Mouse (Mus musculus): ENCODE data around the gene Gm20388. TPM values are rescaled to one million over a fixed set of nuclear protein-coding genes. Genes with fewer than 3 reads are reported as not detected.

The Gm20388 gene
- total RNA-seq, 1 experiment from 2014 or later, result 10.0 TPM

GRCm38 (mm10) chr8:123750171-123750693 lies 3839.6 kb downstream of the Gm20388 start:
- ATAC-seq (replicated peaks; ENCODE audit: insufficient number of reproducible peaks, low FRiP score, low TSS enrichment, poor library complexity, severe bottlenecking), result peak; percentile 47

DNA sequence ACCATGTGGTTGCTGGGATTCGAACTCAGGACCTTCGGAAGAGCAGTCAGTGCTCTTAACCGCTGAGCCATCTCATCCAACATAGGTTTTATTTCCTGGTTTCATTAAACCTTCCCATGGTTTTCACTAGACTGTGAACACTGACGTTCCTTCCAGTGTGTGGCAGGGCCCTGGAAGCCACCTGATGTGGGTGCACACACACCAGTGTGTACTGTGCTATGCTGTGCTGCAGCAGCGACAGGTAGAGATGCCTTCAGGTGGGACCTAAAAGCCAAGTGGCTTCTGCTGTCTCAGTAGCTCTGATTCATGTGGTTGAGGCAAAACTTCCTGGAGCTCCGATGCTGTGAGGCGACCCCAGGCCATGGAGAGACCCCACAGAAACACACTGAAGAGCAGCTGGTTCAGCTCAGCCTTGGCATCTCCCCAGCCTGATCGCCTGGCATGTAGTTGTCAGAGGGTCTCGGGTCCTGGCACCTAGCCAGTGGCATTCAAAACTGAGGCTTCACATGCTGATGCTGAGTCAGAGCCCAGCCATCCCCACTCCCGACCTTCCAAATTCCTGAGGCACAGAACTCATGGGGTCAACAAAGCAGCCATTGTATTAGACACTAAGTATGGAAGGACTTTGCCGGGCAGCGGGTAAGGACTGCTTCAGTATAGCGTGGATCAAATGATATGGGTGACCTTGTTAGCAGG lies 3842.3 kb downstream of the Gm20388 start:
- ATAC-seq (replicated peaks; ENCODE audit: insufficient number of reproducible peaks, low FRiP score, low TSS enrichment, poor library complexity, severe bottlenecking), result no peak

GRCm38 (mm10) chr8:123753604-123754375 lies 3843.1 kb downstream of the Gm20388 start:
- peak; percentile 52; the same call in 1 of the 2 replicates for ATAC-seq (replicated peaks; ENCODE audit: insufficient number of reproducible peaks, low FRiP score, low TSS enrichment, poor library complexity, severe bottlenecking)

DNA sequence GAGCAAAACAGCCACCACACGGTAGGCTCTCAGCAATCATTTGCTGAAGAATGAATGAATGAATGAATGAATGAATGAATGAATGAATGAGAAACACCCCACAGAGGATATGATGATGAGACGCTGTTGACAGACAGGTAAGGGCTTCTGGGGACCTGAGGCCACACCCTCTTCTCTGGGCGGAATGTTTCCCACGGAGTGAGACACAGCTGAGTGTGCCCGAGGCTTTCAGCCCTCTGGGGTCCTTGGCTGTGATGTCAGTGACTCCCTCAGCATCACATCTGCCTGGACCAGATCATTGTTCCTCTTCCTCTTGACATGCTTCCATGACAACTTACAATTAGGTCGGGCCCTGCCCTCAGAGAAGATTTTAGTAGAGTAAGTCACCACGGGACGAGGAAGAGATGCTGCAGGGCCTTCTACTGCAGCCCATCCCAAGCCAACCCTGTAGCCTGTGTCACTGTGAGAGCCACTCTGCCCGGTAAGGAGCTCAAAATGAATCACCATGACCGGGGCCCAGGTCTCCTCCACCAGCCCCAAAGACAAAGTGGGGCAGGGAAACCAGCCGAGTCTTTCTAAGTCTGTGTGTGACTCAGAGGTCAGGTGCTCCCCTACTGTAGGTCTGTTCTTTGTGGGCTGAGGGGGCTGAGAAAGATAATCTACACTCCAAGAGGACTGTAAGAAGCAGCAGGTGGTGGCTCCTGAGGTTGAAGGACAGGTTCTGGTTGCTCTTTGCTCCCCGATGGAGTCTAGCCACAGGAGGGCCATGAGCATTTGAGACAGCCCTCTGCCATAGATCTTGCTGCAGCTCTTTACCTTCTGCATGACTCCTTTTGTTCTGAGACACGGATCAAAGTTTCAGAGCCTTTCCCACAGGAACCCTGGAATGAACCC lies 3844.1 kb downstream of the Gm20388 start:
- ATAC-seq (replicated peaks; ENCODE audit: insufficient number of reproducible peaks, low FRiP score, low TSS enrichment, poor library complexity, severe bottlenecking), result no peak

GRCm38 (mm10) chr8:123756901-123757300 lies 3846.3 kb downstream of the Gm20388 start:
- ATAC-seq (replicated peaks; ENCODE audit: insufficient number of reproducible peaks, low FRiP score, low TSS enrichment, poor library complexity, severe bottlenecking), result no peak

- ATAC-seq (replicated peaks; ENCODE audit: insufficient number of reproducible peaks, low FRiP score, low TSS enrichment, poor library complexity, severe bottlenecking), result no peak
Measured at GRCm38 (mm10) chr8:123758935-123759334, 3848.3 kb downstream of the Gm20388 start.

- ATAC-seq (replicated peaks; ENCODE audit: insufficient number of reproducible peaks, low FRiP score, low TSS enrichment, poor library complexity, severe bottlenecking), result no peak
Measured at GRCm38 (mm10) chr8:123759933-123760332, 3849.3 kb downstream of the Gm20388 start.

DNA sequence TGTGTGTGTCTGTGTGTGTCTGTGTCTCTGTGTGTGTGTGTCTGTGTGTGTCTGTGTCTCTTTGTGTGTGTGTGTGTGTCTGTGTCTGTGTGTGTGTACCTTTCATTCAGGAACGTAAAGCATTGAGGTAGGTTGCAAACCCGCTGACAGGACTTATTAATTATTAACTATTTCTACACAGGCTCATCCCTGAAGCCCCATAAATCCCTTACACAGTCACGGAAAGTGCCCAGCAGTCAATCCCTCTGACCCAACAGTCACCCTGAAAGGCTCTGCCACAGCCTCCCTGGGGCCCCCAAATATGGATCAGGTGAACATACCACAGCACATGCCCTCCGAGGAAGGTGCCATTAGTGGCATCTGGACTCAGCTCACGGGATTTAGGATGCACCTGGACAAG lies 3849.9 kb downstream of the Gm20388 start:
- ATAC-seq (replicated peaks; ENCODE audit: insufficient number of reproducible peaks, low FRiP score, low TSS enrichment, poor library complexity, severe bottlenecking), result no peak

- ATAC-seq (replicated peaks; ENCODE audit: insufficient number of reproducible peaks, low FRiP score, low TSS enrichment, poor library complexity, severe bottlenecking), result no peak
Measured at GRCm38 (mm10) chr8:123761266-123761882, 3850.7 kb downstream of the Gm20388 start.

- no peak for ATAC-seq (replicated peaks; ENCODE audit: insufficient number of reproducible peaks, low FRiP score, low TSS enrichment, poor library complexity, severe bottlenecking)
Measured at GRCm38 (mm10) chr8:123761883-123762270, 3851.2 kb downstream of the Gm20388 start.

- ATAC-seq (replicated peaks; ENCODE audit: insufficient number of reproducible peaks, low FRiP score, low TSS enrichment, poor library complexity, severe bottlenecking), result no peak
Measured at GRCm38 (mm10) chr8:123763355-123763754, 3852.7 kb downstream of the Gm20388 start.

GRCm38 (mm10) chr8:123764671-123765070 lies 3854.0 kb downstream of the Gm20388 start:
- ATAC-seq (replicated peaks; ENCODE audit: insufficient number of reproducible peaks, low FRiP score, low TSS enrichment, poor library complexity, severe bottlenecking), result no peak

DNA sequence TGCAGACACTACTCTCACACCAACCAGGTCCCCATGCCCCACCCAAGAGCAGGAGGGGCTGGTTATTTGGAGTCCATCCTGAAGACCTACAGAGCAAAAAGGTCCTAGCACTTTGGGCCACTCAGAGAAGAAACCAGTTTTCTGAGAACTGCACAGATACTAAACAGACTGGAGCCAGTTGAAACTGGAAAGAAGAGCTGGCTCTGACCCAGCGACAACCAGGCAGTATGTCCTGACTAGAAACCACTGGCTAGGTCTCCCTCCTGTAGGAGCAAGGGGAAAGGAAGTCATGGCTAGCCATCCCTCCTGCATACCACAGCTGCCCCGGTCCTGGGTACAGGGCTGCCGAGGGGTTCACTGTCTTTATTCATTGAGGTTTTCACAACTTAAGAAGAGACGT lies 3855.9 kb downstream of the Gm20388 start:
- ATAC-seq (replicated peaks; ENCODE audit: insufficient number of reproducible peaks, low FRiP score, low TSS enrichment, poor library complexity, severe bottlenecking), result no peak

GRCm38 (mm10) chr8:123767874-123768273 lies 3857.2 kb downstream of the Gm20388 start:
- ATAC-seq (replicated peaks; ENCODE audit: insufficient number of reproducible peaks, low FRiP score, low TSS enrichment, poor library complexity, severe bottlenecking), result no peak

- 0 out of 2 replicates have a peak, but pooled peaks have one; percentile 51 for ATAC-seq (replicated peaks; ENCODE audit: insufficient number of reproducible peaks, low FRiP score, low TSS enrichment, poor library complexity, severe bottlenecking)
Measured at GRCm38 (mm10) chr8:123768492-123769356, 3858.1 kb downstream of the Gm20388 start.

DNA sequence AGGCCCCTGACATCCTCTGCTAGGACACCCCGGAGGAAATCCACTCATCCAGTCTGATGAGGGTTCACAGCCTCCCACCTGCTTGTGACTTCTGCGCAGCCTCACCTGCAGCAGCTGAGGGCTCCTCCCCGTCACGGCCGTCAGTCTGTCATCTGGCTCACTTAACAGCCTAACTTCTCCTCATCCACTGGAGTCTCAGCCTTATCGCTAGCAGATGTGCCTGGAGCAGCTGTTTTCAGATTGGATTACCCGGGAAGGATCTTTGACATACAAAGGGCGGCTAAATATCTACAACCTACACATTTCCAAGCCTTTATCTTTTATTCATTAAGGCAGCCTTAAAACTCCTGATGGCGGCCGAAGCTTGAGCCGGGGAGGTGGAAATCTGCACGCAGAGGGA lies 3862.8 kb downstream of the Gm20388 start:
- no peak for ATAC-seq (replicated peaks; ENCODE audit: insufficient number of reproducible peaks, low FRiP score, low TSS enrichment, poor library complexity, severe bottlenecking)

DNA sequence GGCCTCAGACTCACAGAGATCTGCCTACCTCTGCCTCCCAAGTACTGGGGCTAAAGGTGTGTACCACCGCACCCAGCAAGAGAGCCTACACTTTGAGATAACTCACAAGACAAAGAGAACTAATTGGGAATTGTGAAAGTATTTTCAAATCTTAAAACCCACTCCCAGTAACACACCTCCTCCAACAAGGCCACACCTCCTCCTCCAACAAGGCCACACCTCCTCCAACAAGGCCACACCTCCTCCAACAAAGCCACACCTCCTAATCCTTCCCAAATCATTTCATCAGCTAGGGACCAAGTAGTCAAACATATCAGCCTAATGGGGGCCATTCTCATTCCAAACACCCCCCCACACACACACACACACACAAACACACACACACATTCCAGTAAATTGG lies 3863.8 kb downstream of the Gm20388 start:
- no peak for ATAC-seq (replicated peaks; ENCODE audit: insufficient number of reproducible peaks, low FRiP score, low TSS enrichment, poor library complexity, severe bottlenecking)

GRCm38 (mm10) chr8:123777319-123777718 lies 3866.7 kb downstream of the Gm20388 start:
- no peak for ATAC-seq (replicated peaks; ENCODE audit: insufficient number of reproducible peaks, low FRiP score, low TSS enrichment, poor library complexity, severe bottlenecking)

Measured in monocyte, adult 5-6 weeks (primary cell).